Mouse (Mus musculus): Measurements from ENCODE around the gene Gm49378.

Gm49378 gene

DNA sequence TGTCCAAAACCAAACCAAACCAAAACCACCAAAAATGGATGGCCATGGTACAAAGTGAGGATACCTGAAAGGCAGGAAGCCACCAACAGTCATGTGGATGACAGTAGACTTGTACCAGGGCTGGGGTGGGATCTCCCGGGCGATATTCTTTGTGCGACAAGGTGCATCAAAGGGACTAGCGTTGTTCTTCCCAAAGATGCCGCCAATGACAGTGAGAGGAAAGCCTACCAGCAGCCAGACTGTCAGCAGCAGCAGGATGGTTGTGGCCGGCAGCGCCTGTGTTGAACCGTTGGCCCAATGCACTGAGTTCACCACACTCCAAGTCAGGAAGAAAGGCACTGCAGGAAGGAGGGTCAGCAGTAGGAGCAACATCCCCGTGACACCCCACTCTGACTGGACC is at the start of gene Gm49378:
Gm49378 (minus strand) TSS at position 101 of the 400 bp plus-strand sequence.
- no peak for DNase-seq (ENCODE audit: low spot score)

DNA sequence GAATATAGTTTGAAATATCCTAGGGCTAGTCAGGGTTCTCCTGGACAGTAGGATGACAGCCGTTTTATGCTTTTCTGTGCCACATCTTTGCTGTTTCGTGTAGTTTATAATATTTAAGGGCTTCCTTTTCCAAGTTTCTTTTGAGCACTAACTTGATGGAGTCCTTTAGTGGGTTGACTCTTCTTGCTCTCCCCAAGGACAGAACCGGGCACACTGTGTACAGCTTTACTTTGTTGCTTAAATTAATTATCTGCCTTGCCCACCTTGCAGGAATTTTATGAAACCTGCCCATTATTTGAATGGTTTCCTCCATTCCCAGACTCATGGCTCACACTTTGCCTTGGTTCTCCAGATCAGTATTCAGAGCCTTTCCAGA is 44.4 kb upstream of the Gm49378 start:
- no peak for DNase-seq (ENCODE audit: low spot score)

DNA sequence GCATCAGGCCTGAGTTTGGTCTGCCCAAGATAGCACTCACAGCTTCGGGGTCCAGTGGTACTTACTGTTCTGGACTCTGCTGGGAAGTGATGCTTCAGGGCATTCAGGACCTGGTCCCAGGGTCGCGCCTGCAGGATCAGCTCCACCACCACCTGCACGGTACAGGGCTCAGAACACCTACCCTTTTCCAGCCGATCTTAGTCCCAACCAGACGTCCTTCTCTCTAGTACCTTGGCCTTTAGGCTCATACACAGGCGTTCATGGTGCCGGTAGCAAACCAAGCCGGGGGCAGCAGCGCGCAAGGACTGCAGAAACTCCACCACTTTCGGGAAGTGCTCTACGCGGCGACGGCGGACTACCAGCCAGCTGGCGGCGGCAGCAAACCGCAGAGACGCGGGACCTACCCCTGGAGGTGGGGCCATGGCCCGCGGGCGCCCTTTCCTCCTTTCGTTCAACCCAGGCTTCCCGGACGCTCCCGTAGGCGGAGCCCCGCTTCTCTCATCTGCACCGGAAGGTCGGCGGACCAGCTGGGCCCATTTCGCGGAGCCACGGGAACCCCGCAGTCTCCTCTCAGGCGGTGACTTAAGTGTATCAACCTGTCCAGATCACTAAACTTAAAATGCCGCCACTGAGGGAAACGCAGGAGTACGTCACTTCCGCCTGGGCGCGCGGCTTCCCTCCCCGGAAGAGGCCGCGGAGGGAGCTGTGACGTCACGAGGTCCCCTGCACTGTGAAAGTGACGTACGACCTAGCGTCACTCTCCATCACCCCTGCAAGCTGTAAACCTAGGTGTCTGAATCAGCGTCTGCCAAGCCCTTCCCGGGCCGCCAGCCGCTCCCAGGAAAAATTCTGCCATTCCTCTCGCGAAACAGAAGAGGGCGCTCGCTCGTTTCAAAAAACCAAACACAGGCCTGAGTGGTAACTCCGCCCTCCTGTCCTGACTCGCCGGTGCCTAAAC is 43.7 kb upstream of the Gm49378 start, which contains the start of gene Tinf2:
Tinf2 (minus strand) TSS at position 661 of the 958 bp plus-strand sequence.
- DNase-seq (ENCODE audit: low spot score): peak; percentile 96

DNA sequence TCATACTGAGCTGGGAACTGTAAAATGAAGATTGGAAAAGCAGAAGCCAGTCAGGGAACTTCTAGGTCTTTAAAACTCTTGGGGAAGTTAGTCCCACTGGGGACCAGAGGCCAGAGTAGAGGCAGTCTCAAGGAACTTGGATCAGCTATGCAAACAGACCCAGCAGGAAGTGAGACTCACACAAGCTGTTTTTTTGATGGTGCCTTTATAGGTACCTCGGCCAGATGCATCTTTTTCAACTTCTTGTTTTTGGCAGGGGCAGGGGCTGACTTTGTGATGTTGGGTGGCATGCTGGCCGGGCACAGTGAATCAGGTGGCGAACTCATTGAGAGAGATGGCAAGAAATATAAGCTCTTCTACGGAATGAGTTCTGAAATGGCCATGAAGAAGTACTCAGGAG is 39.9 kb upstream of the Gm49378 start:
- DNase-seq (ENCODE audit: low spot score): no peak

DNA sequence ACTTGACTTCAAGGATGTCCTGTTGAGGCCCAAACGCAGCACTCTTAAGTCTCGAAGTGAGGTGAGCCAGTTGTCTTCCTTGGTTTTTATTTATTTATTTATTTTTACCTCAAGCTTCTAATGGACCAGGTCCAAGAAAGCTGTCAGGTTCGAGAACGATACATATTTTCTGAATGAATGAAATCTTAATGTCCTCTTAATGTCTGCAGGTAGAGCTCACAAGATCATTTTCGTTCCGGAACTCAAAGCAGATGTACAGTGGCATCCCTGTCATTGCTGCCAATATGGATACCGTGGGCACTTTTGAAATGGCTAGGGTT is 35.0 kb upstream of the Gm49378 start:
- no peak for DNase-seq (ENCODE audit: low spot score)

DNA sequence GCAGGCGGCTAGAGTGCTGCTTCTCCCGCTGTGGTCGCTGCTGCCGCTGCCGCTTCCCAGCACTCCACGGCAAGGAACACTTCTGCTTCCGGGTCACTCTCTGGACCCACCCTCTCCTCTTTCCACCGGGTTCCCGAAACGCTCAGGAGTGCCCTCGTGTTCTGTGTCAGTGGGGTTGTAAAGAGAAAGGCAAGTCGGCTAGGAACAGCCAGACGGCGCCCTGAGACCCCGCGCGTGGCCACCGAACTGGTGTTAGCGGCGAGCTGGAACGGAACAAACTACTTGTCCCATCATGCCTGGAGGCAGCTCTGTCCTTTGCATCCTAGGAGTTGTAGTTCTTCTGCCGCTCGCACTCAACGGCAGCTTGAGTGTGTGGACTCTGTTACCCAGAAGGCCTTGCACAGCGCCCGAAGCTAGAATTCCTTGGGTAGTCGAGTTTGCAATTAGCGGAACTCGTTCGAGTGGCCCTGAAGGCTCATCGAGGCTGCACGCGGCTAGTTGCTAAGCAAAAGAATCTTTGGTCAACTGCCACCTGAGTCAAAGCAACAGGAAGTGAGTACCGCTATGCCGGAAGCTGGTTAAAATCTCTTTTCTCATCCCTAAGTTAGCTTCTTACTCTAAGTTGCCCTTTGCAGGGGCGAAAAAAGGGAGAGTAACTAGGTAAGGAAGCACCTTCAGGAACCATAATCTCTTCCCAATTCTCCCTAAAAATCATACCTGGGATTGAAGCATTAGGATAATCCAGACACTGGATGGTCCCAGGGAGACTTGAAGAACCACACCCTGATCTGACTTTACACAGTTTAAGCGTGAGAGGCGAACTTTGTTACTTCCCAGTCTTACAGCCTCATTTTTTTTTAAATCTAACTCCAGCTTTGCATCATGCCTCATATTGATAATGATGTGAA is 34.4 kb upstream of the Gm49378 start, which contains the start of the genes Gmpr2 and Nedd8:
Gmpr2 (plus strand) TSS at position 109 of the 908 bp plus-strand sequence.
Nedd8 (minus strand) TSS at position 292 of the 908 bp plus-strand sequence.
- peak; percentile 90 for DNase-seq (ENCODE audit: low spot score)

DNA sequence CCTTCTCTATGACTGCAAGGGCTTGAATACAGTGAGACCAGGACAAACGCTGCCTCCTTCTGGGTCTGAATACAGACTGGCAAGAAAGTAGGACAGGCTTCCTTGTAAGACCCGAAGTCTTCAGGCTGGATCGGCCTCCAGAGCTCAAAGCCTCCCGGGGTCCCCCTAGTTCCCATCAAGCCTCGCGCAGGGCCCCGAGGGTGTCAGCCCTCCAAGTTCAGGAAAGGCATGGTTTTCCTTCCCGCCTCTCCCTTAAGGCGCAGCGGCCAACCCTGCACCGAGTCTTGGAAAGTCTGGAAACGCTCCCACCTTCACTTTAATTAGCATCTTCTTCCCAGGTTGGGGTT is 33.8 kb upstream of the Gm49378 start:
- DNase-seq (ENCODE audit: low spot score): no peak

DNA sequence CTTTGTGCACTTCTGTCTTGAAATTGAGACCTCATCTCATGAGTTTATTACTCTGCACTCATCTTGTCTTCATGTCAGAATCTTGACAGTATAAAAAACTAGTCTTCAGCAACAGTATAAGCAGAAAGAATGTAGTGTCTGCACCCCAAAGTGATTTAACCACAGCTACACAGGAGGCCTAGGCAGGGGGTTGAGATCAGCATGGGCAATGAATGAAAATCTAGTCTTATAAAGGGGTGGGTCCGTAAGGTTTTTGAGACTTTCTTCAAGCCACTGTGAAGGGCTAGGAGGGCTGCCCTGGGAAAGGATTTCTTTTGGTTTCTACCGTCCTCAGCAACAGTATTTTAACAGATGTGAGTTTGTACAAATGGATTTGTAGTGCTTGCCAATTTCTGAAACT is 22.9 kb upstream of the Gm49378 start:
- DNase-seq (ENCODE audit: low spot score): no peak

DNA sequence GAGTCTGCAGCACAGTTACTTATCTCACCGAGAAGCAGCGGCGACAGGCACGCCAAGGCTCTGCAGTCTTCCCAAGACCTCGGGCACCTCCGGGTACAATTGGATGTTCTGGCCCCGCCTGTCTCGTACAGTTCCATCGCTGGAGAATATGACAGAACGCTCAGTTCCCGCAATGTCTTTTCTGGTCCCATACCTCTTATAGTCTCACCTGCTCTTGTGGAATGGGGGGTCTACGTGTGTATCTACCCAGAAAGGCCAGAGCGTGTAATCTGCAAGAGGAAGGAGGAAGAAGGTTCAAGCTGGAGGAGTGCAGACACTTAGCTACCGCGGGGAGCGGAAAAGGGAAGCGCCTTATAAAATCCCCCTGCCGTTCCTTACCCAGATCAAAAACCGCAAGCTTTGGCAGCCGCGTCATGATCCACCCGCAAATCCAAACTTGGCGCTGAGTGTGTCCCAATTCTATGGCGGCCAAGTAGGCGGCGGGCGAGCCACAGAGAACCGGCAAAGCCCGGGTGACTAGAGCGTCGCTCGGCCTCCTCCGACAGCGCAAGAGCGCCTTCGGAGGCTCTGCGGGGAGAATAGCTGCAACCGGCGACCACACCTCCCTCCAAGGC is 22.4 kb upstream of the Gm49378 start, which contains the start of gene Mdp1:
Mdp1 (minus strand) TSS at position 549 of the 614 bp plus-strand sequence.
- peak; percentile 81 for DNase-seq (ENCODE audit: low spot score)

DNA sequence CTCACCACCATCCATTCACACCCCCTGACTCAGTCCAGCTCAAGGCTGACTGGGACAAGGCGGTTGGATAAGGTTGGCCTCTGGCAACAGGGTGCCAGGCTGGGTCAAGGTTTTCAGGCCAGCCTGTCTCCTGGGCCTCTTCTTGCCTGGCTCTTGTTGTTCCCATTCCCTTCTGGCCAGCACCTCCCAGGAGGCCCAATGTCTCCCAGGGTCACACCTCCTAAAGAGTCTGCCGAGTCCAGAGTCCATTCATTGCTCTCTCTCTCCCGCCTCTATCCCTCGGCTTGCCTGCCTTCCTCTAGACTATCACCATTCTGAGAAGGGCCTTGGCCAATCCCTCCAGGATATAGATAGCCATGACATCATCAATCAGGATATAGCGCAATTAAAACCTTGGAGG is 20.3 kb upstream of the Gm49378 start:
- DNase-seq (ENCODE audit: low spot score): no peak

DNA sequence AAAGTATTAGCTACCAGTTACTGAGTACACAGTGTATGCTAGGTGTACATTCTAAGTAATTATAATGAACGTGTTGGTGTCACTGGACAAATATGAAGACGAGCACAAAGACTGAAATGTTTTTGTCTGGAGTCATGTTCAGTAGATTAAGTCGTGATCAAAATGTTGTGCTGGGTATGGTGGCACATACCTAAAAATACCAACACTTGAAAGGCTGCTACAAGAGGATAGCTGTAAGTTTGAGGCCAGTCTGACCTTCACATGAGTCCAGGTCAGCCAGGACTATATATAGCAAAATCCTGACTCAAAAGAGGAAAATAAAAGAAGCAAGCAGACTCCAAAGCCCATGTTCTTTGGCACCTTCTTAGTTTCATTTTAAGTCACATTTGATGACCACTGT is 19.2 kb upstream of the Gm49378 start:
- no peak for DNase-seq (ENCODE audit: low spot score)

DNA sequence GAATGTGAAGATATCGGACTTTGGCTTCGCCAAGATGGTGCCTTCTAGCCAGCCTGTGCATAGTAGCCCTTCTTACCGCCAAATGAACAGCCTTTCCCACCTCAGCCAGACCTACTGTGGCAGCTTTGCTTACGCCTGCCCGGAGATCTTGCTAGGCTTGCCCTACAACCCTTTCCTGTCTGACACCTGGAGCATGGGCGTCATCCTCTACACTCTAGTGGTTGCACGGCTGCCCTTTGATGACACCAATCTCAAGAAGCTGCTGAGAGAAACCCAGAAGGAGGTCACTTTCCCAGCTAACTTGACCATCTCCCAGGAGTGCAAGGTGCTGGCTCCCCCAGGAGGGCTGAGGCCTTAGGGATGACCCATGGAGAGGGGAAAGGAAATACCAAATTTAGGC is 13.8 kb upstream of the Gm49378 start:
- DNase-seq (ENCODE audit: low spot score): no peak

DNA sequence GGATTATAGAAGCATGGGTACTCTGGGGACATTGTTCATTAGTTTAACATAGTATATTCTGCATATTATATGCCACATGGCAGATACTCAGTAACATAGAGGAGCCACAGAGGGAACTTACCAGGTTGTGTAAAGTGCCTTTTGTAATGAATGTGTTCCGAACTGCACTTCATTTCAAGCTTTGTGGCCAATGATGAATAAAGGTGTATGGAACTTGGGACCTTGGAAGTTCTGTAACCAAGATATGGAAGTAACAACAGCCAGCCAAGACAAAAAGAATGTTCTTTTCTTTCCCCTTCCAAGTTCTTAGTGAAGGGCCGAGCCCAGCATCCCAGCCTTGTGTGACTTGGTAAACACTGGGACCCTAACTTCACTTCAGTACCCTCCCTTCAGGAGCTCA is 12.2 kb upstream of the Gm49378 start, which contains the start of gene Tssk4:
Tssk4 (plus strand) TSS at position 301 of the 400 bp plus-strand sequence.
- DNase-seq (ENCODE audit: low spot score): no peak

DNA sequence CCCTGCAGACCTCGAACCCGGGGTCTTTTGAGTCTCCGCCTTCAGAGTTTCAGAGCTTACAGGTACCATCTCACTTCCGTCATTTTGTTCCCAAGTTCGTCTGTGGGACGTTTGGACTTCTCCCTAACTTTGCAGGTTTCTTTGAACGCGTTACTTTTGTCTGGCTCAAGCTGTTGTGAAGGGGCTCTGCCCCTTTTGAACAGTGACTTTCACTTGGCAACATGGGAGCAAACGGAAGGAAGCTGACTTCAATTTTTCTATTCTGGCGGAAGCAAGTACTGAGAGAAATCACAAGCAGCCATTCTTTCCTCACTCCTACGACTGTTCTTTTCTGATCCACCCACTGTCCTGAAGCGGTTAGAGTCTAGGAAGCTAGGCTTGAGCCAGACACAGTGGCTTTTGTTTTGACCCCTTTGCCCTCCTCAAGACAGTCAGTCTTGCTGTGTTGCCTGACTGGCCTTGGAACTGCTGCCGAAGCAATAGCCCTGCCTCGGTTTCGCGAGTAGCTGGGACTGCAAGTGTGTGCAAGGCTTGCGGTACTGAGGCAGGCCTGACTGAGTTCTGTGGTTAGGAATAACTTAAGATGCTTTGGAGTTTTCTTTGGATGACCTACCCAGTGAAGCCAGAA is 6.7 kb upstream of the Gm49378 start:
- DNase-seq (ENCODE audit: low spot score): no peak

DNA sequence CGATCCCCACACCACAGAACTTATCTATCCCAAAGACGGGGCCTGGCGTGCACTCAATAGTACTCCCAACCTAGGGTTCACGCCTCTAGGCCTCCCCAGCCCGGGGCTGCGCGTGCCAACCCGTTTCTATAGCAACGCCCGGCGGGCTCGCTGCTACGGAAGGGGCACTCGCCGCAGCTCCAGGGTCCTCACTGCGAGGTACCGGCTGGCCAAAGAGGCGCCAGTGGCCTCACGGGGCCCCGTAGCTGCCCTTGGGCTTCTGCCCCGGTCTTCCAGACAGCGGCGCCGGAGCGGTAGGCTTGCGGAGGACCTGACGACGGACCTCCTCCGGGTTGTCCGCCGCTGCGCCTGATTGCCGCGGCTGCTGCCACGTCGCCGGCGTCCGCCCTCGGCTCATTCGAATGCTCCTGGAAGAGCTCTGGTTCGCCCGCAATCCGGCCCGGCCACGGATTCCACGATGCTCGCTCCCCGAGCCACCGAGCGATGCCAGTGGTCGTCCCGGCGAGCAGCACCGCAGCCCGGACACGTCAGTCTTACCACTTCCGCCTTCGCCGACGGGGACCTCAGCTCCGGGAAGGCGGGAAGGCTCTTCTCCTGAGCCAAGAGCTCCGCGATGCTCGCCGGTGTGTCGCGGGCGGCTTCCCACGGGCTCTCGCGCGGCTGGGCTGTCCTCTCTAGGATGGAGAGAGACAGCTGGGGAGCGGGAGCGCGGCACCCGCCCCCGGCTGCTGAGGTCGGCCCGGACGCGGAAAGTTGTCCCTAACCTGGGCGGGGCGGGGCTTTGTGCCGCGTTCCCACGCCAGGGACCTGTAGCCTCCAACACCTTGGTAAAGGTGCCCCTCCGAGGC is 5.6 kb upstream of the Gm49378 start, which contains the start of gene Tm9sf1:
Tm9sf1 (minus strand) TSS at position 747 of the 848 bp plus-strand sequence.
- peak; percentile 75 for DNase-seq (ENCODE audit: low spot score)

DNA sequence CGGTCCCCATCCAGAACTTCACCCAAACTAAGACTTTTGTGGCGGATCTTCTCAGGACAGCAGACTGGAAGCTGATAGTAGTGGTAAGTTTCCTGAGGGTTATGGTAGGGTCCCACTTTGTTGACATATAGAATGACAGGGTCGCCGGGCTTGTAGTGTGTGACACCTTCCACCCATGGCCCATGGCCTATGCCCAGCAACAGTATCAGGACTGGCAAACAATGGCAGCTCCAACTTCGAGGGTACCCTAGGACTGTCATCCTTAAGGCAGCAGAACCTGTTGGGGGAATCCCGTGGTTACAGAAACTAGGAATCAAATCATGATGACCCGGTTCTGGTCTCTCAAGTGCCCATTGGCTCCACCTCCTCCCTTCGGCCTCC is 5.0 kb upstream of the Gm49378 start:
- DNase-seq (ENCODE audit: low spot score): no peak

DNA sequence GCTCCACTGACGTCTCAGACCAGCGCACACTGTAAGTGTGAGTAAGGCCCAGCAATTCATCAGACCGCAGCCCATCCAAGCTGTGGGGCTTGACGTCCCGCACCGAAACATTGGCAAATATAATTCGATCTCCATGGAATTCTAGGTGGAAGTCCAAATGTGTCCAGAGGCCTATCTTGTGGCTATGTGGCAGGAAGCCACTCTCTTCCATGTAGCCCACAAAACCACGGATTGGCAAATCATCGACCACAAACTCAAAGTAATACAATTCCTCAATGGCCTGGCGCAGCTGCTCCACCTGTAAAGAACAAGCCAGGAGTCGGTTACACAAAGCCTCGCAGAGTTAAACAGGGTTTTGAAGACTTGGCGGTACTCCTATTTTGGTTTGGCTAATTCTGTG is 3.6 kb upstream of the Gm49378 start:
- DNase-seq (ENCODE audit: low spot score): no peak

DNA sequence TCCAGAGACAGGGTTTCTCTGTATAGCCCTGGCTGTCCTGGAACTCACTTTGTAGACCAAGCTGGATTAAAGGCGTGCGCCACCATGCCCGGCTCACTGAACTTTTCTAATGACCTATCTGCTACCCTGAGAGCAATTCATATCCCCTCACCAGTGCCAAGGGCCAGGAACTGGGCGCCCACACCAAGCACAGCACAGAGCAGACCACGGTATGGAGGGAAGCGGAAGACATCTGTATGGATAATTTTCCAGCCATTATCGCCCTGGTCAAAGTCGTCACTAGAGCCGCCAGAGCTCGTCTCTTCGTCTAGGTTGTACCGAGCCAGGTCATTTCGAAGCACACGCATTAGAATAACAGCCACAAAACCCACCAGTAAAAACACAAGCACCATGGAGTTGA is 3.1 kb upstream of the Gm49378 start:
- no peak for DNase-seq (ENCODE audit: low spot score)

DNA sequence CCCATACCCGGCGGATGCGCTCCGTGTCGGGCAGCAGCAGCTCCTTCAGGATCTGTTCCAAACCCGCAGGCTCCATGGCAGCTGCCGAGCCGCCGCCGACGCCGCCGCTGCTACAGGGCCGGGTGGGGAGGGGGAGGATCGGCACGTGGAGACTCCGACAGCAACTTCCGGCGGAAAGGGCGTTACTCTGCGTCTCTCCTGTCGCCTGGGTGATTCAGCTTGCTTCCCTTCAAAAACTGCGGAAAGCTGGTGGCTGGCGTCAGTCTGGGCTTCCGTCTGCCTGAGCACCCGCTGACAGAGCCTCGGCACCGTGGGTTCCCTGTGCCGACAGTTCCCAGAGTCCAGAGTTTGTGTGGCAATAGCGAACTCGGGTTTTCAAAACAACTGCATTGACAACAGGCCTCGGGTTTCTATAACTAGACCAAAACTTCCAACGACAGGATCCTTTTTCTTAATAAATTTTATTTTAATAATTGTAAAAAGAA is 2.1 kb downstream of the Gm49378 start, which contains the start of gene Ipo4:
Ipo4 (minus strand) TSS at position 435 of the 485 bp plus-strand sequence.
- DNase-seq (ENCODE audit: low spot score): peak; percentile 76

DNA sequence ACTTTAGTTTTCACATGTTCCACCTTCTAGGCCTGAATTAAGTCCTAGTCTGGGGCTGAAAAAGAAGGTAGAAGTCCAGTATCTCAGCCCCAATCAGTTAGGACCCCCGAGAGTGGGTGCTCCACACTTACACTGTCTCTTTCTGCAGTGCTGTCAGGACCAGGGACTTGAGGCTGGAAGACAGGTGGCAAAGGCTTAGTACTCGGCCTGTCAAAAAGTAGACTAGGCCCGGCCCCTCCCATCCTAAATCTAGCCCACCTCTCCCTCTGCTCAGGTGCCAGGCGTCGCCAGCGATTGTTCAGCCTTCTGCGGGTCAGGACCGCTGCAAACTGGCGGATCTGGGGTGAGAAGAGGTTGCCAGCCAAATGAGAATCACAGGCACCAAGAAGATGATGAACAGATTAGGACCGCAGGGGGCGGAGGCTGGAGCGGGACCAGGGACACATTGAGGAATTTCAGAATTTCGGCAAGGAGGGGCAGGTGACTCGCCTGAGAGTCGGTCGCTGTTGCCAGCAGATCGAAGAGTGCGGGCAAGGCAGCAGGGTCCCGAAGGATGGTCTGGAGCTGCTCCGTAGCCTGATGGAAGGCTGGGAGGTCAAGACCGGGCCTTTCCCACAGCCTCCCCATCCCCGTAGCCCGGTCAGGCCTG is 2.7 kb downstream of the Gm49378 start:
- DNase-seq (ENCODE audit: low spot score): no peak

Measured in c-Kit-positive CD71-positive TER-119-positive erythroid progenitor cells, embryonic 14.5 days (primary cell).